8 mouse cellular contexts compared by ENCODE assay signal in the genomic region with DNA sequence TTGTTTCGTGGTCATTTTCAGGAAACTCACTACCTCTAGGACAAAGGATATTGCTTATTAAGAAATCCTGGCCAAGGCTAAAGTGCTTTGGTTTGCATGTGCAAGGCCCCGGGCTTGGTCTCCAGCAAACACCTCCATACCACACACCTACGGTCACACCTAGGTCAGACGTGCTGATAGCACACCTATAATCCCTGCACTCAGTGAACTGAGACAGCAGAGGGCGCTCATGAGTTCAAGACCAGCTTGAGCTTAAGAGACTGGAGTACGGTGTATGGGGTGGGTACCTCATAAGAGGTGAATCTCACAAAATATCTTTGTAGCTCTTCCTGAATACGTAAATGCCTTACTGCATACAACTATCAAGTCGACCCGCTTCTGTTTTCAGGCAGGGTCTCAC. TPM values are rescaled to one million over a fixed set of nuclear protein-coding genes. Genes with fewer than 3 reads are reported as not detected.
DNase-seq lines count a peak whose midpoint lies in the region; ATAC-seq and TF ChIP-seq lines count a peak whose summit lies in the region.
"Had no signal": no experiment of that assay in that cellular context is flagged by ENCODE, and none has a peak within 500 bp of the region (broad histone marks: within the 10 kb centered on the region; RNA-seq: fewer than 3 reads in every experiment).

No protein-coding gene starts in this region.

- no peak overlapping the region for H3K9ac ChIP-seq in lung, embryonic 14.5 days

- ATAC-seq in common myeloid progenitor, adult 5-6 weeks (replicated peaks; ENCODE audit: low read depth, poor library complexity, severe bottlenecking) = peak; percentile 73
- ATAC-seq in inflammation-experienced regulatory T-cells, adult 6 months = peak; percentile 80
- no peak for ATAC-seq in lung, embryonic 14.5 days (ENCODE audit: insufficient read depth)

- no peaks in the 10 kb centered on the region for H3K27me3 ChIP-seq in lung, embryonic 14.5 days (ENCODE audit: insufficient read depth, low read length)
- H3K27me3 ChIP-seq: megakaryocyte, embryonic 14.5 days had no signal

- DNase-seq in ovary, postnatal 36 days (ENCODE audit: low spot score) = peak; percentile 36
- DNase-seq in ovary, postnatal 10 days (ENCODE audit: low spot score) = no peak
- peak; percentile 32 to 78 for DNase-seq in adrenal gland, adult (ENCODE audit: inconsistent age in 2 of 2, low spot score in 1 of 2)
- peak; percentile 75 for DNase-seq in lung, embryonic 14.5 days
- DNase-seq in right cerebral cortex, postnatal 25 days = peak; percentile 64

- H3K9me3 ChIP-seq in lung, embryonic 14.5 days (ENCODE audit: low read depth, low read length) = no peaks in the 10 kb centered on the region
- H3K9me3 ChIP-seq: megakaryocyte, embryonic 14.5 days had no signal

- TF ChIP-seq CTCF in lung, embryonic 14.5 days (IDR thresholded peaks at IDR 0.05; ENCODE audit: low read depth) = peak; percentile 70

- H3K4me3 ChIP-seq in lung, embryonic 14.5 days (ENCODE audit: low read depth, low read length) = no peak overlapping the region
- H3K4me3 ChIP-seq: megakaryocyte, embryonic 14.5 days had no signal

- WGBS in lung, embryonic 14.5 days = 56% methylated on average over 9 of the region's 9 CpGs

- H3K4me1 ChIP-seq in lung, embryonic 14.5 days (ENCODE audit: insufficient read depth) = no peaks in the 10 kb centered on the region
- H3K4me1 ChIP-seq: megakaryocyte, embryonic 14.5 days had no signal

- H3K27ac ChIP-seq in lung, embryonic 14.5 days (ENCODE audit: low read depth) = no peak overlapping the region

- H3K4me2 ChIP-seq in lung, embryonic 14.5 days = no peak overlapping the region

- H3K36me3 ChIP-seq in lung, embryonic 14.5 days (ENCODE audit: insufficient read depth) = peaks cover 26% of the 10 kb centered on the region

RNA-seq across cellular contexts. Expression of gene Ccsap, which starts 24.6 kb away (rescaled TPM):
- 10.6 and 12.2 TPM in 2 replicates for total RNA-seq in common myeloid progenitor, adult 5-6 weeks (2017)
- 1 to 10 TPM; 3.3 to 5.1 (median 3.7) TPM for polyA plus RNA-seq in inflammation-experienced regulatory T-cells, adult 6 months (2017; shearing (Covaris generic))
- polyA plus RNA-seq in lung, embryonic 14.5 days (2014; fragmentation: Nextera tagmentation; extraction: Ambion mirVana) = 5.6 and 7.1 TPM in 2 replicates

RNA-seq across cellular contexts. Expression of gene Rab4a, which starts 29.7 kb away (rescaled TPM):
- total RNA-seq in common myeloid progenitor, adult 5-6 weeks (2017) = 12.5 and 15.9 TPM in 2 replicates
- polyA plus RNA-seq in inflammation-experienced regulatory T-cells, adult 6 months (2017; shearing (Covaris generic)) = 10 to 100 TPM; 15.9 to 21.4 (median 16.9) TPM
- 30.1 and 32.1 TPM in 2 replicates for polyA plus RNA-seq in lung, embryonic 14.5 days (2014; fragmentation: Nextera tagmentation; extraction: Ambion mirVana)

RNA-seq across cellular contexts. Expression of gene Acta1, which starts 59.1 kb away (rescaled TPM):
- total RNA-seq in common myeloid progenitor, adult 5-6 weeks (2017) = not detected in 2 replicates
- polyA plus RNA-seq in inflammation-experienced regulatory T-cells, adult 6 months (2017; shearing (Covaris generic)) = under 1 TPM in 2 of 3 experiments, not detected in 1; 0.25 to 0.26 TPM
- polyA plus RNA-seq in lung, embryonic 14.5 days (2014; fragmentation: Nextera tagmentation; extraction: Ambion mirVana) = 0.99 and 2.5 TPM in 2 replicates
